Mouse (Mus musculus) CH12.LX (cell line): ENCODE results near the gene Oprm1.

Experiments used
- CHD1 ChIP-seq: IDR thresholded peaks from 2 replicates; pipeline ENCODE4 v1.6.1; 2012; ENCODE audit warnings: low read depth, low read length, improper control_type of control experiment, inconsistent platforms
- CTCF ChIP-seq, 2 experiments: IDR thresholded peaks in 1 of 2; conservative IDR thresholded peaks in 1 of 2; 2 replicates each; pipeline ENCODE4 v1.5.1; 2011 to 2012; ENCODE audit warnings: low read depth in 2 of 2, low read length in 2 of 2, improper control_type of control experiment in 1 of 2, inconsistent platforms in 1 of 2, mild to moderate bottlenecking in 1 of 2, moderate library complexity in 1 of 2
- EP300 ChIP-seq: IDR thresholded peaks from 2 replicates; pipeline ENCODE4 v1.6.1; 2011; ENCODE audit warnings: low read length, improper control_type of control experiment
- MAFK ChIP-seq: IDR thresholded peaks from 2 replicates; pipeline ENCODE4 v1.6.1; 2011; ENCODE audit warnings: low read length, improper control_type of control experiment; ENCODE audit not compliant: insufficient replicate concordance
- MYC ChIP-seq: IDR thresholded peaks from 2 replicates; pipeline ENCODE4 v1.6.1; 2011; ENCODE audit warnings: low read depth, mild to moderate bottlenecking, improper control_type of control experiment, low read length
- RCOR1 ChIP-seq: conservative IDR thresholded peaks from 2 replicates; pipeline ENCODE4 v1.6.1; 2012; ENCODE audit warnings: low read depth, mild to moderate bottlenecking, inconsistent platforms, low read length, improper control_type of control experiment
- TBP ChIP-seq: conservative IDR thresholded peaks from 2 replicates; pipeline ENCODE4 v1.6.1; 2011; ENCODE audit warnings: low read depth, low read length, improper control_type of control experiment
- USF1 ChIP-seq: IDR thresholded peaks from 2 replicates; pipeline ENCODE4 v1.6.1; 2014; ENCODE audit warnings: low read depth, mild to moderate bottlenecking, inconsistent platforms, low read length, improper control_type of control experiment

- TF ChIP-seq TBP (no peak), USF1 (no peak), CTCF (conservative IDR thresholded peaks at IDR 0.05 in 1 of 2, IDR thresholded peaks at IDR 0.05 in 1 of 2; ENCODE audit: low read depth in 2 of 2, low read length in 2 of 2) (peak; percentile 32 to 90; a peak in 2 of 4 replicates), MAFK (no peak), EP300 (no peak), RCOR1 (no peak), MYC (no peak), CHD1 (no peak)
Observed at GRCm38 (mm10) chr10:7076201-7076600, 317.9 kb downstream of the Oprm1 start.
